Mouse (Mus musculus): Measurements from ENCODE around the gene Tfap2d. TPM values are rescaled to one million over a fixed set of nuclear protein-coding genes. Genes with fewer than 3 reads are reported as not detected.

Tfap2d gene
- polyA plus RNA-seq, 1 experiment = not detected

DNA sequence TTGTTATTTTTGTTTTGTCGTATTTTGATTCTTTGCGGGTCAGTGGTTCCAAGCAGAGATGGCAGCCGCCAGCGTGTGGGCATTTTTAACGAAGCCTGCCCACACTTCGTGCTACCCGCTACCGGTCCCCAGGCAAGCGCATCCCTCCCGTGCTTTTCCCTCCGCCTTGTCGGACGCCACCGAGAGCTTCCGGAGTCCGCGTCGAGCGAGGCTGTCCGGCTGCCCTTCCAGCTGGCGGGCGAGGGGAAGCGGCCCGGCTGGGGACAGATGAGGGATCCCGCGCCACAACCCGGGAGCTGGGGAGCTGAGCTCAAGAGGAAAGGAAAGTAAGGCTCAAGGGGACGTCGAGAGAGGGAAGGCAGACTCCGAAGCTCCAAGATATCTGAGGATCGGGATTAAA is 107.0 kb downstream of the Tfap2d start:
- Histone ChIP-seq H3K4me3 (ENCODE audit: extremely low read depth, insufficient read depth, insufficient read length) (no peak overlapping the region), H3K27ac (ENCODE audit: insufficient read depth, low read length) (no peak overlapping the region), H3K4me1 (ENCODE audit: control insufficient read depth, insufficient read depth, insufficient read length) (no peaks in the 10 kb centered on the region), H3K36me3 (ENCODE audit: control insufficient read depth, insufficient read depth, low read length) (no peaks in the 10 kb centered on the region), H3K27me3 (ENCODE audit: control insufficient read depth, insufficient read depth, low read length) (peaks cover 3% of the 10 kb centered on the region)
- 5% methylated on average over 31 of the region's 31 CpGs for WGBS
- DNase-seq (ENCODE audit: low read depth in 1 of 2, low spot score in 2 of 2) = no peak
- TF ChIP-seq CTCF (IDR thresholded peaks at IDR 0.05; ENCODE audit: extremely low read depth, insufficient read depth, insufficient read length, insufficient replicate concordance) (no peak), POLR2A (IDR thresholded peaks at IDR 0.05; ENCODE audit: low read depth, low read length) (no peak)

DNA sequence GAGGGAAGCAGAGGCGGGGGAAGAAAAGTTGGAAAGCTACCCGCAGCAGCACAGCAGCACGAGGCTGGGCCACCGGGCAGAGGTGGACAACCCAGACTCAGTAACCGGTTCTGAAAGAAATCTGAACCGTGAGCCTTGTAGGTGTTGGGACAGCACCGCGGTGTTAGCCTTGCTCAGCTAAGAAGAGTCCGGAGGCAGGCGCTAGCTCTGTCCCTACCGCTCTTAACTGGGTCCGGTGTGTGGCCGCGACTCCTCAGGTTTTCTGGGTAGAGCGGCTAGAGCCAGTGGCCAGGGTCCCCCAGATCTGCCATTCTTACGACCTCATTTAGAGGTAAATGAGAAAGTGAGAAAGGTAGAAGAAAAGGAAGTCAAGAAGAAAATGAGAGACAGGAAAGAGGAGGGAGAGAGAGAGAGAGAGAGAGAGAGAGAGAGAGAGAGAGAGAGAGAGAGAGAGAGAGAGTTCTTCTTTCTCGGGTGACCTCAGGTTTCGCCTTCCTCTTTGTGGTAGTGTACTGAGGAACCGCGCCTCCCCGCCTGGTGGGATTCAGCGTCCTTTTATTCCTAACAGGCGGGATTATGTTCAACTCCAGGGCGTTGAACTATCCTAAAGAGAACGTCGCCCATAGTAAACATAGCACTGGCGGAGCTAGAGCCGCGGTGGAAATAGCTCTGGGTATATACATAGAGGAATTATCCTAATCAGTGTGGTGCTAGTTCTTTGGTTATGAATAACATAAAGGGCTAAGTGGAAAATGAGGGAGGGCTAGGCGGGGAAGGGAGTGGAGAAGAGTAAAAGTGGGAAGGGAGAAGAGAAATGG is 107.6 kb downstream of the Tfap2d start:
- Histone ChIP-seq H3K36me3 (ENCODE audit: control insufficient read depth, insufficient read depth, low read length) (no peaks in the 10 kb centered on the region), H3K27me3 (ENCODE audit: control insufficient read depth, insufficient read depth, low read length) (peaks cover 3% of the 10 kb centered on the region), H3K27ac (ENCODE audit: insufficient read depth, low read length) (no peak overlapping the region), H3K4me1 (ENCODE audit: control insufficient read depth, insufficient read depth, insufficient read length) (no peaks in the 10 kb centered on the region), H3K4me3 (ENCODE audit: extremely low read depth, insufficient read depth, insufficient read length) (no peak overlapping the region)
- DNase-seq (ENCODE audit: low read depth in 1 of 2, low spot score in 2 of 2) = no peak
- no peak for TF ChIP-seq CTCF (IDR thresholded peaks at IDR 0.05; ENCODE audit: extremely low read depth, insufficient read depth, insufficient read length, insufficient replicate concordance)
- TF ChIP-seq POLR2A (IDR thresholded peaks at IDR 0.05; ENCODE audit: low read depth, low read length) = no peak
- 4% methylated on average over 30 of the region's 30 CpGs for WGBS

DNA sequence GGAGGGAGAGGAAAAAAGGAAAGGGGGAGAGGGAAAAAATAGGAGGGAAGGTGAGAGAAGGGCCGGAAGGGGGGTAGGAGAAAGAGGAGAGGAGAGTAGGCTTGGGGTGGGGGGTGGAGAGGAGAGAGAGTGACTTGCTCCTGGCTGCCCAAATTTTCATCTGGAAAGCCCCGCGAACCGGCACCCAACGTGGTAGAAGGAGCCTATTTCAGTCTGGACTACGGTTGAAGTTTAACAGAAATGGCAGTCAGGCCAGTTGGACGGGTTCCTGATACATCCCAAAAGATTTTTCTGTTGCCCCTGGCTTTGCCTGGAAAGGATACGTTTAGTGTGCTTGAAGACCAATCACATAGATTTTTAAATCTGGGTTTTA is 108.2 kb downstream of the Tfap2d start:
- 14% methylated on average over 8 of the region's 8 CpGs for WGBS
- TF ChIP-seq CTCF (IDR thresholded peaks at IDR 0.05; ENCODE audit: extremely low read depth, insufficient read depth, insufficient read length, insufficient replicate concordance) (no peak), POLR2A (IDR thresholded peaks at IDR 0.05; ENCODE audit: low read depth, low read length) (no peak)
- no peak for DNase-seq (ENCODE audit: low read depth in 1 of 2, low spot score in 2 of 2)
- no peaks in the 10 kb centered on the region for H3K4me1 ChIP-seq (ENCODE audit: control insufficient read depth, insufficient read depth, insufficient read length)
- H3K27me3 ChIP-seq (ENCODE audit: control insufficient read depth, insufficient read depth, low read length) = peaks cover 3% of the 10 kb centered on the region
- H3K4me3 ChIP-seq (ENCODE audit: extremely low read depth, insufficient read depth, insufficient read length) = no peak overlapping the region
- H3K36me3 ChIP-seq (ENCODE audit: control insufficient read depth, insufficient read depth, low read length) = no peaks in the 10 kb centered on the region
- H3K27ac ChIP-seq (ENCODE audit: insufficient read depth, low read length) = no peak overlapping the region

DNA sequence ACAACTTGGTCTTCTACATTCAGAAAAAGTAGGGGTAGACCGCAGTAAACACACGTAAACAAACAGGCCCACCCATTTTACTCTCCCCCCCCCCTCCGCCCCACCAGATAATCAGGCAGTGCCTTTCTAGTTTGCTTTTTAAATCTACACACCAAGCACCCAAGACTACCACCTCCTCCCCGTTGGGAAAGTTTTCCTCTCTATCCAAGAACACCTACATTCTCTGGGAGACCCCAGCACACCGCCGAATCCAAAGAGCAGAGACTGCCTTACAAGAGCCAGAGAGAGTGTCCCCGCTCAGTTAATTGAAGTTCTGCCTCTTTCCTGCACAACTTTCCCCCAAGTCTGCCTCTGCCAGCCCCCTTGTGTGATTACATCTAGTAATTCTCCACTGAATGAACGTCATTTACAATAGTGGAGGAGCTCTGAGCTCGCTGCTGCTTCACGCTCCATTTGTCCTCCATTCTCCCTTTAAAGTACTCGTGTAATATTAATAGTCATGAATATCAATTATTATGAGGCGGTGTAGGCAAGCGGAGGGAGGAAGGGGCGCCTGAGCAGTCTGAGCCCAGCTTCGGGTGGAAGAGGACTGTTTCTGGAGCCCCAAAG is 108.8 kb downstream of the Tfap2d start:
- no peaks in the 10 kb centered on the region for H3K4me1 ChIP-seq (ENCODE audit: control insufficient read depth, insufficient read depth, insufficient read length)
- DNase-seq (ENCODE audit: low read depth in 1 of 2, low spot score in 2 of 2) = no peak
- H3K27me3 ChIP-seq (ENCODE audit: control insufficient read depth, insufficient read depth, low read length) = peaks cover 3% of the 10 kb centered on the region
- H3K27ac ChIP-seq (ENCODE audit: insufficient read depth, low read length) = no peak overlapping the region
- no peak for TF ChIP-seq POLR2A (IDR thresholded peaks at IDR 0.05; ENCODE audit: low read depth, low read length)
- no peak for TF ChIP-seq CTCF (IDR thresholded peaks at IDR 0.05; ENCODE audit: extremely low read depth, insufficient read depth, insufficient read length, insufficient replicate concordance)
- 10% methylated on average over 15 of the region's 15 CpGs for WGBS
- no peak overlapping the region for H3K4me3 ChIP-seq (ENCODE audit: extremely low read depth, insufficient read depth, insufficient read length)
- no peaks in the 10 kb centered on the region for H3K36me3 ChIP-seq (ENCODE audit: control insufficient read depth, insufficient read depth, low read length)

DNA sequence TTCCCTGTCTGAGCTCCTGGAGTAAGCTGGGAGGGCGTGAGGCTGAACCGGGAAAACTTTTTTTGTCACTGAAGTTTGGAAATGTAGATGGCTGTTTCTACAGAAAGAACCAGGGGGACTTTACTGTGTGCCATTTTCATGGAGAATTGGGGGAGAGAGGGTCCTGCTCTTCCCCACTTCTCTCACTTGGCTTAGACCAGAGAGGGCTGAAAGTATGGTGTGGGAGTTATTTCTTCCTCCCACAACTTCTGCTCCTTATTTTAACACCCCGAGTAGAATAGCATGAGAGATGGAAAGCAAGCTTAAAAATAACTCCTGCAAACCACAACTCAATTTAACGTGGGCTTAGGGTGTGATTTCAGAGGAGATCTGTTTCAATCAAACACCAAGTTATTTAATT is 109.9 kb downstream of the Tfap2d start:
- DNase-seq (ENCODE audit: low read depth in 1 of 2, low spot score in 2 of 2) = no peak
- Histone ChIP-seq H3K4me3 (ENCODE audit: extremely low read depth, insufficient read depth, insufficient read length) (no peak overlapping the region), H3K27ac (ENCODE audit: insufficient read depth, low read length) (no peak overlapping the region), H3K36me3 (ENCODE audit: control insufficient read depth, insufficient read depth, low read length) (no peaks in the 10 kb centered on the region), H3K4me1 (ENCODE audit: control insufficient read depth, insufficient read depth, insufficient read length) (no peaks in the 10 kb centered on the region), H3K27me3 (ENCODE audit: control insufficient read depth, insufficient read depth, low read length) (peaks cover 3% of the 10 kb centered on the region)
- 2% methylated on average over 4 of the region's 4 CpGs for WGBS
- TF ChIP-seq CTCF (IDR thresholded peaks at IDR 0.05; ENCODE audit: extremely low read depth, insufficient read depth, insufficient read length, insufficient replicate concordance) = no peak
- TF ChIP-seq POLR2A (IDR thresholded peaks at IDR 0.05; ENCODE audit: low read depth, low read length) = no peak

DNA sequence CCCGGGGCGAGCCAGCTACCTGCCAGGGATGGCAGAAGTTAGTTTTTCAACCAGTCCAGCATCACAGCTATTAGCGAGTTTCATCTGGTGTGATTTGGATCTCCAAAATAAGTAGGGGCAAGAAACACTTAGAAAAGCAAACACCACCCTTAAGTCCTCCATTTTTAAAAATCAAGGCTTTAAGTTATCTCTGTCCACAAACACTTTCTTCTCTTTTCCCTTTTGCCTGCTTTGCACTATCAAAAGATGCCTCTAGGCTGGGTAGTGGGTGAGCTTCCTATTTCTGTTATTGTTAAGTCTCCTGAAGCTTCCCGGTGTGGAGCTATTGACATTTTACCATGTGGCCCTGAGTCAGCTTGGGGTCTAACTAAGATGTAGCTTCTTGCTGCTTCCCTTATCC is 110.3 kb downstream of the Tfap2d start:
- no peaks in the 10 kb centered on the region for H3K4me1 ChIP-seq (ENCODE audit: control insufficient read depth, insufficient read depth, insufficient read length)
- H3K4me3 ChIP-seq (ENCODE audit: extremely low read depth, insufficient read depth, insufficient read length) = no peak overlapping the region
- no peak for DNase-seq (ENCODE audit: low read depth in 1 of 2, low spot score in 2 of 2)
- peaks cover 3% of the 10 kb centered on the region for H3K27me3 ChIP-seq (ENCODE audit: control insufficient read depth, insufficient read depth, low read length)
- H3K36me3 ChIP-seq (ENCODE audit: control insufficient read depth, insufficient read depth, low read length) = no peaks in the 10 kb centered on the region
- no peak for TF ChIP-seq CTCF (IDR thresholded peaks at IDR 0.05; ENCODE audit: extremely low read depth, insufficient read depth, insufficient read length, insufficient replicate concordance)
- TF ChIP-seq POLR2A (IDR thresholded peaks at IDR 0.05; ENCODE audit: low read depth, low read length) = no peak
- WGBS = 2% methylated on average over 4 of the region's 4 CpGs
- no peak overlapping the region for H3K27ac ChIP-seq (ENCODE audit: insufficient read depth, low read length)

DNA sequence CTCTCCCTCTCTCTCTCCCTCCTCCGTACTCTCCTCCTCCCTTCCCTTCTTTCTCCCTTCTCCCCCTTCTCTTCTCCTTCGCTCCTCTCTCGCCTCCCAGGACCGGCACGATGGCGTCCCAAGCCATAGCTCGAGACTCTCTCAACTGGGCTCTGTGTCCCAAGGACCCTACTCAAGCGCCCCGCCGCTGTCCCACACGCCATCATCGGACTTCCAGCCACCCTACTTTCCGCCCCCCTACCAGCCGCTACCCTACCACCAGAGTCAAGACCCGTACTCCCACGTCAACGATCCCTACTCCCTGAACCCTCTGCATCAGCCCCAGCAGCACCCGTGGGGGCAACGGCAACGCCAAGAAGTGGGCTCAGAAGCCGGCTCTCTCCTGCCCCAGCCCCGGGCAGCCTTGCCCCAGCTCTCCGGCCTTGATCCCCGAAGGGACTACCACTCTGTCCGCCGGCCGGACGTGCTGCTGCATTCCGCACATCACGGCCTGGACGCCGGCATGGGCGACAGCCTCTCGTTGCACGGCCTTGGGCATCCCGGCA is 111.1 kb downstream of the Tfap2d start:
- H3K4me3 ChIP-seq (ENCODE audit: extremely low read depth, insufficient read depth, insufficient read length) = no peak overlapping the region
- no peaks in the 10 kb centered on the region for H3K36me3 ChIP-seq (ENCODE audit: control insufficient read depth, insufficient read depth, low read length)
- H3K27ac ChIP-seq (ENCODE audit: insufficient read depth, low read length) = no peak overlapping the region
- H3K27me3 ChIP-seq (ENCODE audit: control insufficient read depth, insufficient read depth, low read length) = peaks cover 3% of the 10 kb centered on the region
- no peak for DNase-seq (ENCODE audit: low read depth in 1 of 2, low spot score in 2 of 2)
- TF ChIP-seq CTCF (IDR thresholded peaks at IDR 0.05; ENCODE audit: extremely low read depth, insufficient read depth, insufficient read length, insufficient replicate concordance) (no peak), POLR2A (IDR thresholded peaks at IDR 0.05; ENCODE audit: low read depth, low read length) (no peak)
- H3K4me1 ChIP-seq (ENCODE audit: control insufficient read depth, insufficient read depth, insufficient read length) = no peaks in the 10 kb centered on the region
- WGBS = 10% methylated on average over 36 of the region's 36 CpGs

Other genes with a start within 250 kb of the Tfap2d start
- gene Tfap2b, start 105.9 kb downstream of the Tfap2d start, polyA plus RNA-seq (2012; rRNA removed) = not detected in 2 replicates